Mouse (Mus musculus) midbrain, embryonic 15.5 days (tissue): Measurements from ENCODE around the gene Mmp3. TPM values are rescaled to one million over a fixed set of nuclear protein-coding genes. Genes with fewer than 3 reads are reported as not detected.
"Not testable (repeated sequence)": the region's sequence is repeated elsewhere in the genome, so short reads cannot be mapped to it uniquely, and the experiment has no call there.

ENCODE experiments used
- ATAC-seq: fragments of 200-750 bp; cut with Nextera tagmentation; replicated peaks from 2 replicates; pipeline ENCODE4 v1.8.0; 2017; ENCODE audit warnings: moderate TSS enrichment
- H3K27ac ChIP-seq: fragments of 300-500 bp; sonication (generic); 2 replicates; pipeline ENCODE4 v1.5.1; 2015; ENCODE audit warnings: mild to moderate bottlenecking, inconsistent platforms
- H3K27me3 ChIP-seq: fragments of 300-500 bp; sonication (generic); replicated peaks from 2 replicates; pipeline ENCODE4 v1.6.1; 2015; ENCODE audit warnings: inconsistent platforms
- H3K36me3 ChIP-seq: fragments of 300-500 bp; sonication (generic); replicated peaks from 2 replicates; pipeline ENCODE4 v1.6.1; 2015; ENCODE audit warnings: inconsistent platforms
- H3K4me1 ChIP-seq: fragments of 300-500 bp; sonication (generic); 2 replicates; pipeline ENCODE4 v1.6.1; 2015; ENCODE audit warnings: inconsistent platforms
- H3K4me2 ChIP-seq: fragments of 300-500 bp; sonication (generic); 2 replicates; pipeline ENCODE4 v1.6.1; 2015; ENCODE audit warnings: inconsistent platforms, mild to moderate bottlenecking, moderate library complexity
- H3K4me3 ChIP-seq: fragments of 300-500 bp; sonication (generic); 2 replicates; pipeline ENCODE4 v1.5.1; 2015; ENCODE audit warnings: mild to moderate bottlenecking, inconsistent platforms
- H3K9ac ChIP-seq: fragments of 300-500 bp; sonication (generic); 2 replicates; pipeline ENCODE4 v1.6.1; 2015; ENCODE audit warnings: mild to moderate bottlenecking, inconsistent platforms
- H3K9me3 ChIP-seq: fragments of 300-500 bp; sonication (generic); 2 replicates; pipeline ENCODE4 v1.6.1; 2016; ENCODE audit warnings: inconsistent platforms
- WGBS: fragments of 180-500 bp; shearing (Covaris S2); methylation state at CpG from one replicate; pipeline ENCODE4 v1.1.7; 2015; ENCODE audit warnings: mixed read lengths; 5-methylcytosine and 5-hydroxymethylcytosine counted together
- polyA plus RNA-seq: library from polyadenylated mRNA; unstranded; fragments of >200 nt; fragmentation: Nextera tagmentation; extraction: Ambion mirVana; gene quantifications from 2 replicates; pipeline ENCODE4 v1.2.1, GENCODE M21; 2015

Gene Mmp3
- not detected in 2 replicates for polyA plus RNA-seq

GRCm38 (mm10) chr9:7445522-7445921, at the start of gene Mmp3:
Gene Mmp3, plus strand, starts transcription at chr9:7445822.
- Histone ChIP-seq H3K9me3 (no peaks in the 10 kb centered on the region), H3K4me1 (no peaks in the 10 kb centered on the region), H3K27ac (no peak within 1 kb of the TSS), H3K4me3 (no peak within 1 kb of the TSS), H3K27me3 (no peaks in the 10 kb centered on the region), H3K36me3 (no peaks in the 10 kb centered on the region), H3K4me2 (no peak within 1 kb of the TSS), H3K9ac (no peak within 1 kb of the TSS)
- no peak for ATAC-seq
- WGBS, result 89% methylated on average over 2 of the region's 2 CpGs

- not testable (repeated sequence) for H3K4me2 ChIP-seq, H3K36me3 ChIP-seq, H3K9me3 ChIP-seq, H3K4me3 ChIP-seq, H3K4me1 ChIP-seq, H3K9ac ChIP-seq, H3K27me3 ChIP-seq, ATAC-seq, H3K27ac ChIP-seq
- WGBS, result 82% methylated on average over 8 of the region's 8 CpGs
Measured at GRCm38 (mm10) chr9:7396556-7396955, 49.1 kb upstream of the Mmp3 start.

GRCm38 (mm10) chr9:7453302-7453701, 7.7 kb downstream of the Mmp3 start:
- Histone ChIP-seq H3K36me3 (no peaks in the 10 kb centered on the region), H3K4me3 (no peak overlapping the region), H3K27me3 (no peaks in the 10 kb centered on the region), H3K27ac (no peak overlapping the region), H3K4me1 (no peaks in the 10 kb centered on the region), H3K9me3 (no peaks in the 10 kb centered on the region), H3K4me2 (no peak overlapping the region), H3K9ac (no peak overlapping the region)
- ATAC-seq, result no peak
- WGBS, result 79% methylated on average over 2 of the region's 2 CpGs

- H3K27me3 ChIP-seq, result no peaks in the 10 kb centered on the region
- 83% methylated on average over 1 of the region's 1 CpGs for WGBS
Measured at GRCm38 (mm10) chr9:7470262-7470661, 24.6 kb downstream of the Mmp3 start.

GRCm38 (mm10) chr9:7483684-7484394, 38.2 kb downstream of the Mmp3 start:
- Histone ChIP-seq H3K27ac (no peak overlapping the region), H3K4me3 (no peak overlapping the region), H3K27me3 (no peaks in the 10 kb centered on the region), H3K36me3 (no peaks in the 10 kb centered on the region), H3K4me1 (no peaks in the 10 kb centered on the region), H3K4me2 (no peak overlapping the region), H3K9ac (no peak overlapping the region), H3K9me3 (no peaks in the 10 kb centered on the region)
- WGBS, result 81% methylated on average over 5 of the region's 5 CpGs
- no peak for ATAC-seq

More at GRCm38 (mm10) chr9:7470262-7470661, 24.6 kb downstream of the Mmp3 start:
- Histone ChIP-seq H3K27ac (no peak overlapping the region), H3K9me3 (no peaks in the 10 kb centered on the region), H3K4me3 (no peak overlapping the region), H3K4me1 (no peaks in the 10 kb centered on the region), H3K4me2 (no peak overlapping the region), H3K9ac (no peak overlapping the region), H3K36me3 (no peaks in the 10 kb centered on the region)
- ATAC-seq, result no peak

- H3K4me3 ChIP-seq, result no peak overlapping the region
- no peaks in the 10 kb centered on the region for H3K4me1 ChIP-seq
- no peak overlapping the region for H3K9ac ChIP-seq
- H3K4me2 ChIP-seq, result no peak overlapping the region
- whole genome bisulfite sequencing, result 87% methylated on average over 3 of the region's 3 CpGs
- H3K36me3 ChIP-seq, result no peaks in the 10 kb centered on the region
- H3K9me3 ChIP-seq, result no peaks in the 10 kb centered on the region
- H3K27ac ChIP-seq, result no peak overlapping the region
- ATAC-seq, result no peak
- H3K27me3 ChIP-seq, result no peaks in the 10 kb centered on the region
Measured at GRCm38 (mm10) chr9:7501138-7501537, 55.5 kb downstream of the Mmp3 start.

GRCm38 (mm10) chr9:7502051-7502450, 56.4 kb downstream of the Mmp3 start, which contains the start of gene Mmp10:
Gene Mmp10, plus strand, starts transcription at chr9:7502352.
- no peak within 1 kb of the TSS for H3K27ac ChIP-seq
- WGBS, result 87% methylated on average over 3 of the region's 3 CpGs
- no peak for ATAC-seq

More at GRCm38 (mm10) chr9:7502051-7502450, 56.4 kb downstream of the Mmp3 start, which contains the start of gene Mmp10:
- no peaks in the 10 kb centered on the region for H3K4me1 ChIP-seq
- no peak within 1 kb of the TSS for H3K4me3 ChIP-seq
- no peaks in the 10 kb centered on the region for H3K36me3 ChIP-seq
- no peak within 1 kb of the TSS for H3K9ac ChIP-seq
- H3K9me3 ChIP-seq, result no peaks in the 10 kb centered on the region
- H3K4me2 ChIP-seq, result no peak within 1 kb of the TSS
- H3K27me3 ChIP-seq, result no peaks in the 10 kb centered on the region

Other genes with a start within 250 kb of the Mmp3 start
- gene Mmp13, start 173.3 kb upstream of the Mmp3 start, polyA plus RNA-seq, result 0.10 TPM in 1 of 2 replicates, not detected in the other
- gene Mmp12, start 101.4 kb upstream of the Mmp3 start, polyA plus RNA-seq, result not detected in 2 replicates
- gene Mmp1b, start 57.8 kb upstream of the Mmp3 start, polyA plus RNA-seq, result not detected in 2 replicates
- not detected in 2 replicates for gene Mmp10, start 56.5 kb downstream of the Mmp3 start, polyA plus RNA-seq
- gene Mmp8, start 112.6 kb downstream of the Mmp3 start, polyA plus RNA-seq, result 0.10 TPM in 1 of 2 replicates, not detected in the other
- gene Mmp27, start 125.6 kb downstream of the Mmp3 start, polyA plus RNA-seq, result not detected in 2 replicates
- not detected in 2 replicates for gene Mmp20, start 182.4 kb downstream of the Mmp3 start, polyA plus RNA-seq
- not detected in 2 replicates for gene Mmp7, start 246.3 kb downstream of the Mmp3 start, polyA plus RNA-seq